9 mouse cellular contexts compared by ENCODE assay signal in genomic region chr13:81709805-81710204, GRCm38 (mm10). TPM values are rescaled to one million over a fixed set of nuclear protein-coding genes. Genes with fewer than 3 reads are reported as not detected.
DNase-seq lines count a peak whose midpoint lies in the region; ATAC-seq lines count a peak whose summit lies in the region.
"Had no signal": no experiment of that assay in that cellular context is flagged by ENCODE, and none has a peak within 500 bp of the region (broad histone marks: within the 10 kb centered on the region; RNA-seq: fewer than 3 reads in every experiment).

No protein-coding gene starts in this region.

- H3K27me3 ChIP-seq in megakaryocyte, embryonic 14.5 days (replicated peaks), result no peaks in the 10 kb centered on the region
- H3K27me3 ChIP-seq in forebrain, embryonic 16.5 days (replicated peaks; ENCODE audit: control insufficient read depth, insufficient read depth, low read length), result no peaks in the 10 kb centered on the region
- H3K27me3 ChIP-seq in liver, embryonic 15.5 days, result no peaks in the 10 kb centered on the region

- WGBS in forebrain, embryonic 16.5 days, result 16% methylated on average over 4 of the region's 4 CpGs
- WGBS in liver, embryonic 15.5 days (ENCODE audit: insufficient replicate concordance), result 16% methylated on average over 4 of the region's 4 CpGs

- H3K4me3 ChIP-seq in megakaryocyte, embryonic 14.5 days (replicated peaks), result peak overlapping the region; percentile 99
- peak overlapping the region; percentile 85 for H3K4me3 ChIP-seq in forebrain, embryonic 16.5 days (replicated peaks; ENCODE audit: low read length)
- peak overlapping the region; percentile 87 for H3K4me3 ChIP-seq in liver, embryonic 15.5 days (replicated peaks)

- no peak for ATAC-seq in megakaryocyte, adult 5-6 weeks (ENCODE audit: poor library complexity, severe bottlenecking)
- ATAC-seq in forebrain, embryonic 16.5 days, result no peak
- no peak for ATAC-seq in liver, embryonic 15.5 days (ENCODE audit: insufficient read depth)

- H3K27ac ChIP-seq in forebrain, embryonic 16.5 days (ENCODE audit: low read length), result no peak overlapping the region
- H3K27ac ChIP-seq in liver, embryonic 15.5 days (replicated peaks), result peak overlapping the region; percentile 93

- no peak overlapping the region for H3K9ac ChIP-seq in forebrain, embryonic 16.5 days (replicated peaks; ENCODE audit: low read depth, low read length)
- H3K9ac ChIP-seq in liver, embryonic 15.5 days, result peak overlapping the region; percentile 70

- H3K4me1 ChIP-seq in megakaryocyte, embryonic 14.5 days, result peaks cover 64% of the 10 kb centered on the region
- H3K4me1 ChIP-seq in forebrain, embryonic 16.5 days (replicated peaks; ENCODE audit: control insufficient read depth, insufficient read depth, low read length), result peaks cover 19% of the 10 kb centered on the region
- peaks cover 48% of the 10 kb centered on the region for H3K4me1 ChIP-seq in liver, embryonic 15.5 days (replicated peaks)

- peak overlapping the region; percentile 86 for H3K4me2 ChIP-seq in forebrain, embryonic 16.5 days (ENCODE audit: low read length)
- H3K4me2 ChIP-seq in liver, embryonic 15.5 days, result peak overlapping the region; percentile 99

- no peak for DNase-seq in cerebellum, postnatal 14 days
- no peak for DNase-seq in layer of hippocampus, postnatal 25 days (ENCODE audit: extremely low spot score in 1 of 2, low spot score in 1 of 2)
- no peak for DNase-seq in frontal cortex, postnatal 14 days (ENCODE audit: low spot score in 2 of 2)
- DNase-seq: adrenal gland, postnatal 25 days; thymus, postnatal 36 days had no signal

- H3K36me3 ChIP-seq in megakaryocyte, embryonic 14.5 days (replicated peaks; ENCODE audit: low read length), result peaks cover 4% of the 10 kb centered on the region
- no peaks in the 10 kb centered on the region for H3K36me3 ChIP-seq in forebrain, embryonic 16.5 days (ENCODE audit: control insufficient read depth, insufficient read depth)
- H3K36me3 ChIP-seq in liver, embryonic 15.5 days (replicated peaks), result no peaks in the 10 kb centered on the region

- no peaks in the 10 kb centered on the region for H3K9me3 ChIP-seq in megakaryocyte, embryonic 14.5 days
- no peaks in the 10 kb centered on the region; the same call in 1 of the 2 replicates for H3K9me3 ChIP-seq in forebrain, embryonic 16.5 days (ENCODE audit: control insufficient read depth, low read length)
- H3K9me3 ChIP-seq in liver, embryonic 15.5 days (replicated peaks), result no peaks in the 10 kb centered on the region

RNA-seq across cellular contexts. Expression of gene Polr3g, which starts 1.0 kb away (rescaled TPM):
- polyA plus RNA-seq in megakaryocyte, embryonic 14.5 days (2012; ENCODE audit: insufficient read depth, low replicate concordance), result 1.4 TPM in 1 of 2 replicates, not detected in the other
- 3.3 and 5.4 TPM in 2 replicates for total RNA-seq in megakaryocyte, adult 5-6 weeks (2015)
- total RNA-seq in megakaryocyte, adult 5-6 weeks (2017), result 2.6 and 4.6 TPM in 2 replicates
- 3.3 and 3.8 TPM in 2 replicates for polyA plus RNA-seq in forebrain, embryonic 16.5 days (2015; fragmentation: Nextera tagmentation; extraction: Ambion mirVana)
- 7.8 and 10.0 TPM in 2 replicates for polyA plus RNA-seq in liver, embryonic 15.5 days (2015; fragmentation: Nextera tagmentation; extraction: Ambion mirVana)
- 1 to 10 TPM; 4.2 to 4.6 TPM for total RNA-seq in layer of hippocampus, postnatal 25 days (2021)

RNA-seq across cellular contexts. Expression of gene Mblac2, which starts 1.3 kb away (rescaled TPM):
- 1.5 and 2.7 TPM in 2 replicates for polyA plus RNA-seq in megakaryocyte, embryonic 14.5 days (2012; ENCODE audit: insufficient read depth, low replicate concordance)
- total RNA-seq in megakaryocyte, adult 5-6 weeks (2015), result 2.7 and 3.0 TPM in 2 replicates
- 2.7 and 3.0 TPM in 2 replicates for total RNA-seq in megakaryocyte, adult 5-6 weeks (2017)
- 33.9 and 38.4 TPM in 2 replicates for polyA plus RNA-seq in forebrain, embryonic 16.5 days (2015; fragmentation: Nextera tagmentation; extraction: Ambion mirVana)
- 3.4 and 3.7 TPM in 2 replicates for polyA plus RNA-seq in liver, embryonic 15.5 days (2015; fragmentation: Nextera tagmentation; extraction: Ambion mirVana)
- total RNA-seq in layer of hippocampus, postnatal 25 days (2021), result 10 to 100 TPM; 23.0 to 23.5 TPM

RNA-seq across cellular contexts. Expression of gene Lysmd3, which starts 52.3 kb away (rescaled TPM):
- polyA plus RNA-seq in megakaryocyte, embryonic 14.5 days (2012; ENCODE audit: insufficient read depth, low replicate concordance), result 0.49 TPM in 1 of 2 replicates, not detected in the other
- 34.2 and 44.9 TPM in 2 replicates for total RNA-seq in megakaryocyte, adult 5-6 weeks (2015)
- 20.7 and 37.0 TPM in 2 replicates for total RNA-seq in megakaryocyte, adult 5-6 weeks (2017)
- 20.3 and 27.9 TPM in 2 replicates for polyA plus RNA-seq in forebrain, embryonic 16.5 days (2015; fragmentation: Nextera tagmentation; extraction: Ambion mirVana)
- 16.0 and 18.6 TPM in 2 replicates for polyA plus RNA-seq in liver, embryonic 15.5 days (2015; fragmentation: Nextera tagmentation; extraction: Ambion mirVana)
- total RNA-seq in layer of hippocampus, postnatal 25 days (2021), result 10 to 100 TPM in 1 of 2 experiments, 1 to 10 TPM in 1; 9.8 to 12.3 TPM

Comparison
In these comparisons a context has a peak if more than half of its experiments do, and no peak if none do; other contexts are left out.
1. RNA of gene Lysmd3, which starts 52.3 kb away (polyA plus RNA-seq): 20.3 to 27.9 TPM in forebrain, embryonic 16.5 days and 16.0 to 18.6 TPM in liver, embryonic 15.5 days; 0.49 TPM in megakaryocyte, embryonic 14.5 days; every median in the first group is over 10 times any median in the second.
2. Peak in every context shown above with its lines, with median percentiles within 50 percentile points of each other: H3K4me3 ChIP-seq.